Mouse (Mus musculus): ENCODE measurements at regions not wholly inside any gene's neighbourhood (a gene's known extent, or its start where the extent isn't known, plus 50 kb on each side); places are given as distances from the start of the nearest gene placed in this dataset.
A peak's percentile ranks its signal among the peaks of the same experiment; 100 is the strongest.

DNA sequence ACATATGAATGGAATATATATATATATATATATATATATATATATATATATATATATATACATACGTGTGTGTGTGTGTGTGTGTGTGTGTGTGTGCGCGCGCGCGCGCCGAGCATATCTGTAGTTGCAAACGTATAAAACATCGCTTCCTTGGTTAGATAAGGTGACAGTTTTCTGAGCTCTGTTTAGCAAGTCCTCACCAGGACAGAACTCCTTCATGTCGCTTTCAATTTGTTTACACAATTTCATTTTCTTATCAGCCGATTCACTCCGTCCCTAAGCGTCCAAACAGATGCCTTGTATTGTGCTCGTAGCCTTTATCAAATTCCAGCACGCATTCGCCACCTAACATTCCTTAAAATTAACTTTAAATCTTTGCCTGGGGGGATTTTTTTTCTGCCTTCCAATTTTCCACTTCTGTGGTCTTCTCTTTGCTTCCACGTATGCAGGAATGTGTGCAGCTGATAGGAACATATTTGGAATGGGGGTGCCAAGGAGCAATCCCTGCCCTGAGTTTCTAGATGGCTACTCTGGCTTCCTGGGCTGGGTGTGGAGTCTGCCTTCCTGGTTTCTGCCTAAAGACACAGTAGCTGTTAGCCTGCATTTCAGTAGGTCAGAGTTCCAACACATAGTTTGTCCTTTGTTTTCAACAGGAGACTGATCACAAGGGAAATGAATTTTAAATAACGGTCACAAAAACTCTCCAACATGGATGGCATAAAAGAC lies 575.7 kb downstream of the Robo2 start:
- Histone ChIP-seq H3K27ac (no peak overlapping the region), H3K4me2 (ENCODE audit: low read depth, low read length) (no peak overlapping the region), H3K4me3 (ENCODE audit: low read length) (no peak overlapping the region), H3K9me3 (ENCODE audit: low read length) (no peaks in the 10 kb centered on the region), H3K27me3 (ENCODE audit: insufficient read depth, low read length) (no peaks in the 10 kb centered on the region), H3K9ac (replicated peaks; ENCODE audit: low read length) (no peak overlapping the region), H3K36me3 (ENCODE audit: insufficient read depth, low read length) (no peaks in the 10 kb centered on the region), H3K4me1 (ENCODE audit: insufficient read depth, low read length) (no peaks in the 10 kb centered on the region)
- WGBS: 84% methylated on average over 19 of the region's 19 CpGs
- ATAC-seq: no peak
- DNase-seq (ENCODE audit: low spot score): no peak
- no peak for TF ChIP-seq CTCF (IDR thresholded peaks at IDR 0.05; ENCODE audit: low read depth)

DNA sequence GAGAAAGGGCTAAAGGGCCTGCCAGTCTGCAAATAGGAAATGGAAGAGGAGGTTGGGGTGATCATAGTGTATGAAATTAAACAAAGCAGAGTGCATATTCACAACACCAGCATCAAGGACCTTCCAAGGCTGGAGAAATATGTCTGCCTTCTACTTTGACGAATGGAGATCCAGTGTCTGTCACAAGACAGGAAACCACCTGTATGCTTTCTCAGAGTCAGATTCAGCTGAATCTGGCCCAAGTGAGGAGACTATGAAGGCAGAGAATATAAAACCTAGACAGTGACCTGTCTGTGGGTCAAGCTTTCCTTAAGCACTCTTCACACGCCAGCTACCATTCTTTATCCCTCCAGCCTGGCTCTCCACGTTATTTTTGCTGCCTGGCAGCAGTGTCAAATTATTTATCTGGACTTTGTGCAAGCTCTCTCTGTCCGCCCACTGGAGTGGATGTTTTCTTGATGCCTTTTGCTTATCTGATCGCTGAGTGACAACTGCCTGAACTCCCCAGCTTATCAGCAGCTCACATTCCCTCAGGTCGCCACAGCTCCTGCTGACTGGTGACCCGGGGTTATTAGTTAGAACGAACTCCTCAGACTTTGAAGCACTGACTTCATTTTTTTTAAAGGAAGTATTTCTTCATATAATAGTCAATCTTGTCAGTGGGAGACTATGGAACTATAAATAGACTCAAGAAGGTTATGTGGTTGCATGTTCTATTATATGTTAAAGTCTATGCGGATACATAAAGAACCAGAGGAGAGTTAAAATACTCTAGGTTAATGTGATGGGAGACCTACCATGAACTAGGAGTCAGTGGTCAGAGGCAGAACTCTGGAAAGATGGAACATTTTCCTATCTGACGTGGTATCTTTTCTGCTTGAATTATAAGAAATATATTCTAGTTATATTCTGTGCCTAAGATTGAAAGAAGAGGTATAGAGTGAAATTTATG lies 590.0 kb downstream of the Robo2 start:
- Histone ChIP-seq H3K4me2 (ENCODE audit: low read depth, low read length) (no peak overlapping the region), H3K27me3 (ENCODE audit: insufficient read depth, low read length) (no peaks in the 10 kb centered on the region), H3K36me3 (ENCODE audit: insufficient read depth, low read length) (no peaks in the 10 kb centered on the region), H3K9ac (replicated peaks; ENCODE audit: low read length) (no peak overlapping the region), H3K27ac (no peak overlapping the region), H3K9me3 (ENCODE audit: low read length) (no peaks in the 10 kb centered on the region), H3K4me1 (ENCODE audit: insufficient read depth, low read length) (no peaks in the 10 kb centered on the region), H3K4me3 (ENCODE audit: low read length) (no peak overlapping the region)
- no peak for TF ChIP-seq CTCF (IDR thresholded peaks at IDR 0.05; ENCODE audit: low read depth)
- DNase-seq (ENCODE audit: low spot score) (no peak), ATAC-seq (no peak)
- WGBS: 69% methylated on average over 10 of the region's 10 CpGs

DNA sequence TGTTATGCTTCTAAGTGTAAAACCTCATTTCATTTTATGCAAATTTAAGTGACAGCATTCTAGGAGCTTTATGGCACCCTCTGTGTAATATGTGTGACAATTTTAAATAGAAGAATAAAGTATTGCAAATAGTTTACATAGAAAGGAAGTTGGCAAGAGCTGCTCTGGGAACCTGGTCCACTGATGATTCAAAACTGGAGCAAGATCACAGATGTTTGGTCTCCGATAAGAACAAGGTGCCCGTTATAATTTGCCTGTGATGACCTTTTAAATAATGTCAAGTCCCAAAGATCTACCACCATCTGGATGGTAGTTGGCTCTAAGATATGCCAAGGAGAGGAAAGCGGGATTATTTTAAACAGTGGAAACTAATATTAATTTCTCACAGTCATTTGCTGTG lies 607.1 kb downstream of the Robo2 start:
- Histone ChIP-seq H3K9ac (replicated peaks; ENCODE audit: low read length) (no peak overlapping the region), H3K4me2 (ENCODE audit: low read depth, low read length) (no peak overlapping the region), H3K27me3 (ENCODE audit: insufficient read depth, low read length) (no peaks in the 10 kb centered on the region), H3K9me3 (ENCODE audit: low read length) (no peaks in the 10 kb centered on the region), H3K36me3 (ENCODE audit: insufficient read depth, low read length) (no peaks in the 10 kb centered on the region), H3K4me3 (ENCODE audit: low read length) (no peak overlapping the region), H3K27ac (no peak overlapping the region), H3K4me1 (ENCODE audit: insufficient read depth, low read length) (no peaks in the 10 kb centered on the region)
- ATAC-seq (no peak), DNase-seq (ENCODE audit: low spot score) (no peak)
- TF ChIP-seq CTCF (IDR thresholded peaks at IDR 0.05; ENCODE audit: low read depth): no peak
- whole genome bisulfite sequencing: 71% methylated on average over 3 of the region's 3 CpGs

DNA sequence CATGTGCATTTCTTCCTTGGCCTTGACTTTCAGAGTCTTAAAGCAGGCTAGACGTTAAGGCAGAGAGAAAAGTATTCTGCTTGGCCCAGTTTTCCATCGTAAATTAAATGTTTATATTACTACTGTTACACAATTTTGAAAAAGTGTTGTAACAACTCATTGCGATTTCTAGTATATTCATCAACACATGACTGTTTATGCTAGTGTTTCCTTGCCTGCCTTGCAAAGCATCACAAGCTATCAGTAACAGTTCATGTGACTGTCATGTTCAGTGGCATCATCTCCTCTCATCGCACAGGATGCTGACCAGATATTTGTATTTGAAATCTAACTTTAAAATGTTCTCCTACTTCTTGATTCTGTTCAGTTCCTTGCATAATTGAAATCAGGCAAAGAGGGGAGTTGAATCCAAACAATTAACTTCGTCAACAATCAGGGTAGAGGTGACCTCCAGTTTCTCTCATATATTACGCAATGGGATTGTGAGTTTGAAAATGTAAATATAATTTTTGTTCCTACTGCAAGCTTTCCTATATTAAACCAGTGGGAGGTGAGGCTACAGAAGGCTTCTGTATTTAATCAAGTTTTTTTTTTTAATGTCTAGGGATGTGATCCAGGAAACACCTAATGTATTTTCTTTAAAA lies 615.0 kb downstream of the Robo2 start:
- Histone ChIP-seq H3K4me3 (ENCODE audit: low read length) (no peak overlapping the region), H3K4me2 (ENCODE audit: low read depth, low read length) (no peak overlapping the region), H3K27me3 (ENCODE audit: insufficient read depth, low read length) (no peaks in the 10 kb centered on the region), H3K9ac (replicated peaks; ENCODE audit: low read length) (no peak overlapping the region), H3K36me3 (ENCODE audit: insufficient read depth, low read length) (no peaks in the 10 kb centered on the region), H3K9me3 (ENCODE audit: low read length) (no peaks in the 10 kb centered on the region), H3K27ac (no peak overlapping the region), H3K4me1 (ENCODE audit: insufficient read depth, low read length) (no peaks in the 10 kb centered on the region)
- 88% methylated on average over 6 of the region's 6 CpGs for WGBS
- no peak for TF ChIP-seq CTCF (IDR thresholded peaks at IDR 0.05; ENCODE audit: low read depth)
- ATAC-seq (no peak), DNase-seq (ENCODE audit: low spot score) (no peak)

DNA sequence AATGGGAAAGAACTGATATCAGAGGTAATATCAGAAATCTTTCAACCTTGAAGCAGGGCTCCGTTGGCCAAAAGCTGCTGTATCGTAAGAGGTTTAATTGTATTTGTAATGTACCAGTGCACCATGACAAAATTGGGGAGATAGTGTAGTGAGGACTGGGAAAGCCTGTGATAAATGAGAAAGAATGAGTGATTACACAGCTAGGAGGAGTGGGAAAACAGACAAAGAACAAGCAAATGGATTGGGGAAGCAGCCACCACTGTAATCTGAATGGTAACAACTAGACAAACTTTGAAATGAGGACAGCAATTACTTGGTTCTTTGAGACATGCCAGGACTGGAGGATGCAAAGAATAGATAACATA lies 626.6 kb downstream of the Robo2 start:
- DNase-seq (ENCODE audit: low spot score) (no peak), ATAC-seq (no peak)
- no peak for TF ChIP-seq CTCF (IDR thresholded peaks at IDR 0.05; ENCODE audit: low read depth)
- H3K9me3 ChIP-seq (ENCODE audit: low read length): no peaks in the 10 kb centered on the region
- no peak overlapping the region for H3K4me2 ChIP-seq (ENCODE audit: low read depth, low read length)
- no peak overlapping the region for H3K9ac ChIP-seq (replicated peaks; ENCODE audit: low read length)
- no peaks in the 10 kb centered on the region for H3K36me3 ChIP-seq (ENCODE audit: insufficient read depth, low read length)
- no peak overlapping the region for H3K27ac ChIP-seq
- H3K4me3 ChIP-seq (ENCODE audit: low read length): no peak overlapping the region
- no peaks in the 10 kb centered on the region for H3K27me3 ChIP-seq (ENCODE audit: insufficient read depth, low read length)
- WGBS: 58% methylated on average over 2 of the region's 2 CpGs
- no peaks in the 10 kb centered on the region for H3K4me1 ChIP-seq (ENCODE audit: insufficient read depth, low read length)

DNA sequence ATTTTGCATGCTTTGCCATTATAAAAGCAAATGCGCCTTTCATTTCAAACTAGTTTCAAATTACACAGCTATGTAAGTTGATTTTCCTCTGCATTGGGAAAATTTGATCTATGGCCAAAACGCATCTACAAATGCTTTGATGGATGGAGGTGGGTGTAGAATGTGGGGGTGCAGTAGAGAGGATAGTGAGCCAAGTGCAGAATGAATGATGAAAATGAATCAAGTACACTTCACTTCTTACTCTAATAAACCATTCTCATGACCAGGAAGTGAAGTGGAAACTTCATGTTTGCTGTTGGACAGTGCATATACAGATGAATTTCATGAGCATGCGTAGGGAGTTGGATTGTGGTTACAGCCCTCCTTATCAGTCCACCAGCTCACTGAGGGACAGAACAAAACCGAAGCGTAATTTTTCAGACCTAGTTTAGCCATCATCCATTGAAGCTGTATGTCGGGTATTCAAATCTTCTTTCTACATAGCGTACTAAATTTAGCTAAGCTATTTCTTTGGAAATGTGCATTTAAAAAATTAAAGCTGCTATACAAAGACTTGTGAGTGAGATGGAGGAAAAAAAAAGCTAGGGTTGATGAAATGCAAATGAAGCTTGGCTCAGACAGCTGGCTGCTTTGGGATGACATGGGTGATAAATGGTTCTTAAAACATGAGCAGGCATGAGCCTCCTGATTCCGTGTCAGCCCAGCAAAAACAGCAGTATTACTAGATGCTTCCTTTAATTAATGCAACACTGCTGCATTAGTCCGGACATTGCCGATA lies 627.1 kb downstream of the Robo2 start:
- Histone ChIP-seq H3K4me2 (ENCODE audit: low read depth, low read length) (no peak overlapping the region), H3K9ac (replicated peaks; ENCODE audit: low read length) (no peak overlapping the region), H3K9me3 (ENCODE audit: low read length) (no peaks in the 10 kb centered on the region), H3K4me3 (ENCODE audit: low read length) (no peak overlapping the region), H3K27me3 (ENCODE audit: insufficient read depth, low read length) (no peaks in the 10 kb centered on the region), H3K4me1 (ENCODE audit: insufficient read depth, low read length) (no peaks in the 10 kb centered on the region), H3K27ac (no peak overlapping the region), H3K36me3 (ENCODE audit: insufficient read depth, low read length) (no peaks in the 10 kb centered on the region)
- 67% methylated on average over 10 of the region's 10 CpGs for WGBS
- DNase-seq (ENCODE audit: low spot score) (peak; percentile 27), ATAC-seq (no peak)
- no peak for TF ChIP-seq CTCF (IDR thresholded peaks at IDR 0.05; ENCODE audit: low read depth)
